Mouse (Mus musculus) testis, adult 2 months (tissue): ENCODE measurements around the gene Lrrc59. TPM values are rescaled to one million over a fixed set of nuclear protein-coding genes. Genes with fewer than 3 reads are reported as not detected.

Experiments used
- H3K27ac ChIP-seq: fragments of 200-500 bp; 2 replicates; pipeline ENCODE4 v1.5.1; 2012; ENCODE audit warnings: low read depth, low read length; ENCODE audit not compliant: control insufficient read depth, insufficient read depth
- H3K27me3 ChIP-seq: fragments of 200-500 bp; 2 replicates; pipeline ENCODE4 v1.6.1; 2012; ENCODE audit warnings: mild to moderate bottlenecking, low read length, moderate library complexity; ENCODE audit not compliant: control insufficient read depth, insufficient read depth
- H3K36me3 ChIP-seq: fragments of 200-500 bp; 2 replicates; pipeline ENCODE4 v1.6.1; 2012; ENCODE audit warnings: mild to moderate bottlenecking, low read length; ENCODE audit not compliant: control insufficient read depth, insufficient read depth
- H3K4me1 ChIP-seq: fragments of 200-500 bp; 2 replicates; pipeline ENCODE4 v1.6.1; 2012; ENCODE audit warnings: low read length; ENCODE audit not compliant: control insufficient read depth, insufficient read depth
- H3K4me3 ChIP-seq: fragments of 200-500 bp; 2 replicates; pipeline ENCODE4 v1.5.1; 2012; ENCODE audit warnings: low read depth, mild to moderate bottlenecking, low read length, moderate library complexity, mixed read lengths; ENCODE audit not compliant: control insufficient read depth
- CTCF ChIP-seq: fragments of 200-500 bp; IDR thresholded peaks from 2 replicates; pipeline ENCODE4 v1.5.1; 2012; ENCODE audit warnings: low read depth, mild to moderate bottlenecking, inconsistent platforms, low read length, moderate library complexity; ENCODE audit not compliant: control insufficient read depth, insufficient read depth, insufficient replicate concordance
- POLR2A ChIP-seq: fragments of 200-500 bp; IDR thresholded peaks from 2 replicates; pipeline ENCODE4 v1.6.1; 2012; ENCODE audit warnings: low read depth, mild to moderate bottlenecking, inconsistent platforms, low read length, moderate library complexity; ENCODE audit not compliant: control insufficient read depth
- polyA plus RNA-seq: library from polyadenylated mRNA; depleted of rRNA; stranded (reverse); fragments of >200 nt; gene quantifications from 2 replicates; pipeline ENCODE4 v1.2.3, GENCODE M21; 2012

The Lrrc59 gene
- polyA plus RNA-seq, 1 experiment = 75.9 TPM

- no peak overlapping the region; the same call in 1 of the 2 replicates for H3K27ac ChIP-seq
- H3K4me1 ChIP-seq = no peaks in the 10 kb centered on the region
- H3K27me3 ChIP-seq = no peaks in the 10 kb centered on the region
- TF ChIP-seq POLR2A (no peak), CTCF (no peak)
- H3K4me3 ChIP-seq = no peak overlapping the region
- no peaks in the 10 kb centered on the region for H3K36me3 ChIP-seq
Observed at GRCm38 (mm10) chr11:94617646-94618045, 11.9 kb upstream of the Lrrc59 start.

GRCm38 (mm10) chr11:94620766-94621457, 8.7 kb upstream of the Lrrc59 start:
- Histone ChIP-seq H3K36me3 (no peaks in the 10 kb centered on the region), H3K4me3 (no peak overlapping the region), H3K27ac (no peak overlapping the region), H3K27me3 (no peaks in the 10 kb centered on the region), H3K4me1 (no peaks in the 10 kb centered on the region)
- no peak for TF ChIP-seq CTCF
- TF ChIP-seq POLR2A = no peak

- TF ChIP-seq CTCF = no peak
- no peak for TF ChIP-seq POLR2A
- no peaks in the 10 kb centered on the region for H3K36me3 ChIP-seq
- H3K4me3 ChIP-seq = no peak overlapping the region
- no peaks in the 10 kb centered on the region for H3K27me3 ChIP-seq
- no peaks in the 10 kb centered on the region for H3K4me1 ChIP-seq
- no peak overlapping the region for H3K27ac ChIP-seq
Observed at GRCm38 (mm10) chr11:94621458-94621852, 8.1 kb upstream of the Lrrc59 start.

- H3K4me3 ChIP-seq = no peak overlapping the region
- no peaks in the 10 kb centered on the region for H3K27me3 ChIP-seq
- no peaks in the 10 kb centered on the region for H3K4me1 ChIP-seq
- no peak overlapping the region for H3K27ac ChIP-seq
- no peaks in the 10 kb centered on the region for H3K36me3 ChIP-seq
- TF ChIP-seq CTCF (no peak), POLR2A (no peak)
Observed at GRCm38 (mm10) chr11:94622162-94622561, 7.4 kb upstream of the Lrrc59 start.

GRCm38 (mm10) chr11:94629884-94630198, 274 bp downstream of the Lrrc59 start:
- H3K36me3 ChIP-seq = peaks cover 1% of the 10 kb centered on the region
- peaks cover 10% of the 10 kb centered on the region for H3K4me1 ChIP-seq
- H3K4me3 ChIP-seq = peak overlapping the region; percentile 96
- peak overlapping the region; percentile 77 for H3K27ac ChIP-seq
- no peaks in the 10 kb centered on the region for H3K27me3 ChIP-seq
- TF ChIP-seq CTCF = no peak
- no peak for TF ChIP-seq POLR2A

GRCm38 (mm10) chr11:94630199-94631011, 838 bp downstream of the Lrrc59 start:
- H3K4me1 ChIP-seq = peaks cover 10% of the 10 kb centered on the region
- H3K4me3 ChIP-seq = peak overlapping the region; percentile 96
- H3K36me3 ChIP-seq = peaks cover 1% of the 10 kb centered on the region
- peak overlapping the region; percentile 77 for H3K27ac ChIP-seq
- TF ChIP-seq CTCF = no peak
- no peaks in the 10 kb centered on the region for H3K27me3 ChIP-seq

- H3K27me3 ChIP-seq = no peaks in the 10 kb centered on the region
- no peak for TF ChIP-seq CTCF
- TF ChIP-seq POLR2A = no peak
- H3K4me1 ChIP-seq = peaks cover 10% of the 10 kb centered on the region
- H3K36me3 ChIP-seq = peaks cover 2% of the 10 kb centered on the region
- no peak overlapping the region for H3K4me3 ChIP-seq
- no peak overlapping the region for H3K27ac ChIP-seq
Observed at GRCm38 (mm10) chr11:94631969-94632368, 2.4 kb downstream of the Lrrc59 start.
